Mouse (Mus musculus): ENCODE measurements at regions not wholly inside any gene's neighbourhood (a gene's known extent, or its start where the extent isn't known, plus 50 kb on each side); places are given as distances from the start of the nearest gene placed in this dataset.
"Not testable (repeated sequence)": the region's sequence is repeated elsewhere in the genome, so short reads cannot be mapped to it uniquely, and the experiment has no call there.

- no peak for ATAC-seq (replicated peaks; ENCODE audit: low FRiP score, low TSS enrichment, poor library complexity, severe bottlenecking)
These were observed 204.7 kb upstream of the Crbn start for GRCm38 (mm10) chr6:107004406-107005120.

- ATAC-seq (replicated peaks; ENCODE audit: low FRiP score, low TSS enrichment, poor library complexity, severe bottlenecking), result no peak
These were observed 210.9 kb upstream of the Crbn start for GRCm38 (mm10) chr6:107010785-107011184.

- no peak for ATAC-seq (replicated peaks; ENCODE audit: low FRiP score, low TSS enrichment, poor library complexity, severe bottlenecking)
These were observed 213.1 kb upstream of the Crbn start for GRCm38 (mm10) chr6:107012938-107013511.

GRCm38 (mm10) chr6:107019126-107019525 is 219.2 kb upstream of the Crbn start:
- ATAC-seq (replicated peaks; ENCODE audit: low FRiP score, low TSS enrichment, poor library complexity, severe bottlenecking), result no peak

- no peak for ATAC-seq (replicated peaks; ENCODE audit: low FRiP score, low TSS enrichment, poor library complexity, severe bottlenecking)
These were observed 245.3 kb upstream of the Crbn start for GRCm38 (mm10) chr6:107045177-107045576.

GRCm38 (mm10) chr6:107051604-107052003 is 251.7 kb upstream of the Crbn start:
- no peak for ATAC-seq (replicated peaks; ENCODE audit: low FRiP score, low TSS enrichment, poor library complexity, severe bottlenecking)

GRCm38 (mm10) chr6:107052180-107052579 is 252.3 kb upstream of the Crbn start:
- ATAC-seq (replicated peaks; ENCODE audit: low FRiP score, low TSS enrichment, poor library complexity, severe bottlenecking), result no peak

- no peak for ATAC-seq (replicated peaks; ENCODE audit: low FRiP score, low TSS enrichment, poor library complexity, severe bottlenecking)
These were observed 259.3 kb upstream of the Crbn start for GRCm38 (mm10) chr6:107059001-107059765.

- no peak for ATAC-seq (replicated peaks; ENCODE audit: low FRiP score, low TSS enrichment, poor library complexity, severe bottlenecking)
These were observed 263.1 kb upstream of the Crbn start for GRCm38 (mm10) chr6:107062886-107063565.

- no peak for ATAC-seq (replicated peaks; ENCODE audit: low FRiP score, low TSS enrichment, poor library complexity, severe bottlenecking)
These were observed 270.6 kb upstream of the Crbn start for GRCm38 (mm10) chr6:107070441-107070840.

GRCm38 (mm10) chr6:107092600-107092999 is 292.7 kb upstream of the Crbn start:
- no peak for ATAC-seq (replicated peaks; ENCODE audit: low FRiP score, low TSS enrichment, poor library complexity, severe bottlenecking)

GRCm38 (mm10) chr6:107128716-107129115 is 328.8 kb upstream of the Crbn start:
- ATAC-seq (replicated peaks; ENCODE audit: low FRiP score, low TSS enrichment, poor library complexity, severe bottlenecking), result no peak

GRCm38 (mm10) chr6:107167736-107168491 is 361.7 kb upstream of the Lrrn1 start:
- ATAC-seq (replicated peaks; ENCODE audit: low FRiP score, low TSS enrichment, poor library complexity, severe bottlenecking), result no peak

GRCm38 (mm10) chr6:107218309-107218708 is 311.3 kb upstream of the Lrrn1 start:
- ATAC-seq (replicated peaks; ENCODE audit: low FRiP score, low TSS enrichment, poor library complexity, severe bottlenecking), result no peak

- ATAC-seq (replicated peaks; ENCODE audit: low FRiP score, low TSS enrichment, poor library complexity, severe bottlenecking), result no peak
These were observed 310.8 kb upstream of the Lrrn1 start for GRCm38 (mm10) chr6:107218721-107219120.

GRCm38 (mm10) chr6:107222602-107223001 is 307.0 kb upstream of the Lrrn1 start:
- no peak for ATAC-seq (replicated peaks; ENCODE audit: low FRiP score, low TSS enrichment, poor library complexity, severe bottlenecking)

GRCm38 (mm10) chr6:107229843-107230242 is 299.7 kb upstream of the Lrrn1 start:
- ATAC-seq (replicated peaks; ENCODE audit: low FRiP score, low TSS enrichment, poor library complexity, severe bottlenecking), result not testable (repeated sequence)

- no peak for ATAC-seq (replicated peaks; ENCODE audit: low FRiP score, low TSS enrichment, poor library complexity, severe bottlenecking)
These were observed 291.9 kb upstream of the Lrrn1 start for GRCm38 (mm10) chr6:107237692-107238091.

- ATAC-seq (replicated peaks; ENCODE audit: low FRiP score, low TSS enrichment, poor library complexity, severe bottlenecking), result no peak
These were observed 285.6 kb upstream of the Lrrn1 start for GRCm38 (mm10) chr6:107243981-107244380.
